Mouse (Mus musculus): ENCODE measurements around the gene Snrk. TPM values are rescaled to one million over a fixed set of nuclear protein-coding genes. Genes with fewer than 3 reads are reported as not detected.
"Not testable (repeated sequence)": the region's sequence is repeated elsewhere in the genome, so short reads cannot be mapped to it uniquely, and the experiment has no call there.

Snrk gene
- polyA plus RNA-seq, 2 experiments from 2014 or later: 21.8 to 29.7 TPM

GRCm38 (mm10) chr9:122145677-122146076, 28.6 kb downstream of the Snrk start:
- no peak for ATAC-seq

DNA sequence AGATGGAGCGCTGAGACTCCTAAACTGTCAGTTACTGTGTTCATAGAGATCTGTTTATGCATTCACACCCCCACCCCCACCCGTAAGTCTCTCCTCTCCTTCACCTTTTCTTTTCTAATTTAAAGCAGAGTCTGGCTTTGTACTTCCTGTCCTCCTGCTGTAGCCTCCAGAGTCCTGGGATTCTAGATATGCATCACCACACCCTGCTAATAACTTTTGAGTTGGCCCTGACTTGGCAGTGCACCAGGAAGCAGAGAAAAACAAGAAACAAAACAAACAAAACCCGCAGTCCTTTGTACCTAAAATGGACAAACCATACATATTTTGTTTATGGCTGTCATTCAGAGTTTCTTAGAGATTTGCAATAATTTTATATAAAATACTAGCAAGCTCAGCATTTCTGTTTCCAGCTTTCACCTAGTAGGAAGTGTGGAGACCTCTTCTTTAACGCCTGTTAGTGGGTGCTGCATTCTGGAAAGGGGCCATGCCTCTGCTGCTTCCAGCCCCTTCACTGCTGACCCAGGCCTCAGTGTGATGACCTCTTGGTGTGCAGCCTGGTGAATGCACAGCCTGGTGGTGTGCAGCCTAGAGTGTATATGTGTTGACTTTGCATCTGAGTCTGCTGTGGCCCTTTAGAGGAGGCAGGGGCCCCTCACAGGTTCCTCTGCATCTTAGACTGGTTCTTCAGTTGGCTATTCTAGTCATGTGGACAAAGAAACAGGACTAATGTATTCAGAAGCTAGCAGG, 29.2 kb downstream of the Snrk start:
- ATAC-seq: no peak

DNA sequence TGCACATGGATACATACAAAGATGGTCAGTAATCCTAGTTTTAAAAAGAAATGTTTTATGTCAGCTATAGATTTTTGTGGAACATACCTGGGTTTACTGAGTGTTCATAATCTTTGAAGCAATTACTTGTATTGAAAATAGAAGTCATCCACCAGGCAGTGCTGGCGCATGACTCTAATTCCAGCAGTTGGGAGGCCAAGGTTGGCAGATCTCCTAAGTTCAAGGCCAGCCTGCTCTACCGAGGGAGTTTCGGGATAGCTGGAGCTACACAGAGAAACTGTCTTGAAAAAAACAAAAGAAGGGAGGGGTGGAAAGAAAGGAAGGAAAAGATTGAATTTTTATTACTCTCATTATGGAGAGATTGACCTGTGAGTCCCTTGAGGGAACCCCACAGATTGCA, 31.3 kb downstream of the Snrk start:
- no peak for ATAC-seq

DNA sequence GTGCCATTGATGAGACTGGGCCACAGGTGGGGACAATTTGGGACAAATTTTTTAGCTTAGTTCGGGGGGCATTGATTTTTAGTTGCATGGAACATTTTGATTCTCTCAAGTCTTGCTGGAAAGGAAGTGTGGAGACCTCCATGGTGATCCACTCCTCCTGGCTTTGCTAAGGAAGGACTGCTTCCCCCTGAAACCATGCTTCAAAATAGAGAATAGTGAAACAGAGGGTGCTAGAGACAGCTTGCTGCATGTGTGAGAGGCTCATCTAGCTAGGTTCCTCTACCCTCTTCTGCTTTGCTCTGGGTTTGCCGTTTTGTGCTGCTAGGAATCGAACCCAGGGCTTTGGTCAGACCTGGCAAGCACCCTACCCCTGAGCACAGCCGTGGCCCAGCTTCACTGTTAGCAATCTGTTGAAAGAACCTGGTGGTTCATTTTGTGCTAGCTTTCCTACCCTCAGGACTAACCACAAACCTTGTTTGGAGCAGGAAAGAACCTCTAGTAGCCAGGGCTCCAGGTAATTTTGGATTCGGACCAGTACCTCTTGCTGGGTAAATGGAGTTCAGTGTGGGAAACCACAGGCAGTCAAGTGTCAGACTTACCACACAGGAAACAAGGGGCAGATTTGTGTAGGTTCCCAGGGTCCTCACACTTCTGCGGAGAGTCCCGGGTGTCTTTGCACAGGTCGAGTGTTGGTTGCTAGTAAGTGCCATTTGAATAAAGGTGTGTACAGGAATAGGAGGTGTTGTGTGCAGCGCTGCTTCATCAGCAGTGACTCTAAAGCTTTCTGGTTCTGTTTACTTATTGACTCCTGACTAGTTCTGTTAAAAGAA, 33.1 kb downstream of the Snrk start:
- peak; percentile 81 for ATAC-seq

DNA sequence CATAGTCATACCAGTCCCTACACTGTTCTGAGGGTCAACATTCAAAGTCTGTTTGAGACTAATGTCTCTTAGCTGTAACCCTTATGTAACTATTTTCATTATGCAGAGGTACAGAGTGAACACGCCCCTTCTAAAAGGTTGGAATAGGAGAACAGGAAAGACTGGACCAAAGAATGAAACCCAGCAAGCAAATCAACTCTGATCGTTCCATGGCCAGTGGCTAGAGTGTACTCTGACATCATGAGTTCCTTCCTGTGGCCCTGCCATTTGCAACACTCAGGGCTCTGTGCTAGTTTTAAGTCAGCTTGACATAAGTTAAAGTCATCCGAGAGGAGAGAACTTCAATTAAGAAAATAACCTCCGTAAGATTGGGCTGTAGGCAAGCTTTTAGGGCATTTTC, 35.0 kb downstream of the Snrk start:
- ATAC-seq: no peak

DNA sequence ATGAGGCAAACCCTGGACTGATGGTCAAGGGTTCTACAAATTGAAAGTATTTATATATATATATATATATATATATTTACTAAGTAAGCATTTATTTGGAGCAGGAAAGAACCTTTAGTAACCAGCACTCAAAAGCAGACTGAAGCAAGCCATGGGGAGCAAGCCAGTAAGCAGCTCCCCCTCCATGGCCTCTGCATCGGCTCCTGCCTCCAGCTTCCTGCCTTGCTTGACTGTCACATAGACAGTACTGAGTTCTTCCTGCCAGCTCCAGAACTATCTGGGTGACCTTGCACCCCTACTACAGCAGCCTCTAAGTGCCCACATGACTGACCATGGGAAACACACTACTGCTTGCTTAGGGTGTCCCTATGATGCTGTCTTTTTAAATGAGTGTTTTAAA, 35.4 kb downstream of the Snrk start:
- ATAC-seq: no peak

- no peak for ATAC-seq
Observed at GRCm38 (mm10) chr9:122153436-122153835, 36.4 kb downstream of the Snrk start.

DNA sequence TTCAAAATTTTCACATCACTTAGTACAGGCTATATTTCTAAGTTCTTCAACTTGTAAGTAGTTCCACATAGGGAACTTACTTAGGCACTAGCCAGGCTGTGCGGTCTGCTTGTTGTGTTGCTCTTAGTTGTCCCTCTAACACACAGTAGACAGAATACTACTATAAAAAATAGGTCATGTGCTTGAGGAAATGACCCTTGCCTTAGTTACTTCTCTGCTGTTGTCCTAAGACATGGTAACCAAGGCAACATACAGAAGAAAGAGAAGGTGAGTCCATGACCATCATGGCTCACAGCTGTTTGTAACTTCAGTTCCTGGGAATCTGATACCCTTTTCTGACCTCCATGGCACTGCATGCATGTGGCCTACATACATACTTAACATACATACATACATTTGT, 38.1 kb downstream of the Snrk start:
- no peak for ATAC-seq

DNA sequence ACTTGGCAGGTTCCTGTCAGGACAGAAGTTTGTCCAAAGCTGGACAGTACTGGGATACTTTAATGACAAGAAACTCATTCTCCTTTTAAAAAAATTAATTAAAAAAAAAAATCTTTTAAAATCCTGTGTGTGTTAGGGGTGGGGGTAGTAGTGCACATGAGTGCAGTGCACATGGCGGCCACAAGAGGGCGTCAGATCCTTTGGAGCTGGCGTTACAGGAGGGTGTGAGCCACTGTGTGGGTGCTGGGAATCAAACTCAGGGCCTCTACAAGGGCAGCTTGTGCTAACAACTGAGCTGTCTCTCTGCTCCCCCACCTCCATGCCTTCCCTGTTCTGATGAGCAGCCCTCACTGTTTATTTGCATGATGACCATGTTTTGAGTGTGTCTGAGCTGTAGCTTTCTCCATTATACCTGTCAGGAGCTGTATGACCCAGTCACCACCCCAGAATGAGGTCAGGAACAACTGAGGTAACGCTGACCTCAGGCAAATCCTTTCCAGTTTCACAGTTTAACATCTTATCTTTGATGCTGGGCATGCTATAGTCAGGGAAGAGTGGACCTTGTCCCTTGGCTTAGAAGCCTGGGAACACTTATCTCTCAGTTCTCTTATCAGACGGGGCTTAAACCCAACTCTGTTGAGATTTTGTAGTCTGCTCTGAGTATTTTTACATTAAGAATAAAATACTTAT, 39.5 kb downstream of the Snrk start:
- no peak for ATAC-seq

DNA sequence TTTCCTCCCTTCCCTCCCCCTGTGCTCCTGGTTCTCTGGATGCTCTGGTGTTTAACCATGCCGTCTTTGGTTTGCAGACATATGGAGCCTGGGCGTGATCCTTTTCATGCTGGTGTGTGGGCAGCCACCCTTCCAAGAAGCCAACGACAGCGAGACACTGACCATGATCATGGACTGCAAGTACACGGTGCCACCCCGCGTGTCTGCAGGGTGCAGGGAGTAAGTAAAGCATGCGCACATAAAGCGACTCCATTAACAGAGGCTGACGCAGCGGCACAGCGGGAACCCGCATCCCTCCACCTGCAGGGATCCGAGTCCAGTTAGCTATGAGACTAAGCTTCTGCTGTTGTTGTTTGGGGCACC, 40.0 kb downstream of the Snrk start:
- ATAC-seq: no peak

GRCm38 (mm10) chr9:122164535-122164934, 47.5 kb downstream of the Snrk start:
- ATAC-seq: no peak

DNA sequence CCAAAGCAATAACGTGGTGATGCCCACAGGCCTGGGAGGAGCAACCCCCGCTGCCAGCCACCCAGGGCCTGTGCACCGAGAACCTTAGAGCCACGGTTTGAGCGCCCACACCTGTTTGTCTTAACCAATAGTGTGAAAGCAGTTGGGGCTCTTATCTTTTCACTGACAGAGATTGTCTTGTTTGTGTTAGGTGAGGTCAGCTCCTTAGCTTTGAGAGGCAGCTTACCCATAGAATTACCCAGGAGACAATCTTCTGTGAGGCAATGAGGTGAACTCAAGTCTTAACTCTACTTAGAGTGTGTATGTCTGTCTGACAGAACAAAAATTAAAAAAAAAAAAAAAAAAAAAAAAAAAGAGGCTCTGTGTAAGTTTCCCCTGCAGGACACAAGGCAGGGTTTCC, 50.7 kb downstream of the Snrk start:
- not testable (repeated sequence) for ATAC-seq

- ATAC-seq: no peak
Observed at GRCm38 (mm10) chr9:122169901-122170300, 52.8 kb downstream of the Snrk start.

- no peak for ATAC-seq
Observed at GRCm38 (mm10) chr9:122172612-122173186, 55.6 kb downstream of the Snrk start.

DNA sequence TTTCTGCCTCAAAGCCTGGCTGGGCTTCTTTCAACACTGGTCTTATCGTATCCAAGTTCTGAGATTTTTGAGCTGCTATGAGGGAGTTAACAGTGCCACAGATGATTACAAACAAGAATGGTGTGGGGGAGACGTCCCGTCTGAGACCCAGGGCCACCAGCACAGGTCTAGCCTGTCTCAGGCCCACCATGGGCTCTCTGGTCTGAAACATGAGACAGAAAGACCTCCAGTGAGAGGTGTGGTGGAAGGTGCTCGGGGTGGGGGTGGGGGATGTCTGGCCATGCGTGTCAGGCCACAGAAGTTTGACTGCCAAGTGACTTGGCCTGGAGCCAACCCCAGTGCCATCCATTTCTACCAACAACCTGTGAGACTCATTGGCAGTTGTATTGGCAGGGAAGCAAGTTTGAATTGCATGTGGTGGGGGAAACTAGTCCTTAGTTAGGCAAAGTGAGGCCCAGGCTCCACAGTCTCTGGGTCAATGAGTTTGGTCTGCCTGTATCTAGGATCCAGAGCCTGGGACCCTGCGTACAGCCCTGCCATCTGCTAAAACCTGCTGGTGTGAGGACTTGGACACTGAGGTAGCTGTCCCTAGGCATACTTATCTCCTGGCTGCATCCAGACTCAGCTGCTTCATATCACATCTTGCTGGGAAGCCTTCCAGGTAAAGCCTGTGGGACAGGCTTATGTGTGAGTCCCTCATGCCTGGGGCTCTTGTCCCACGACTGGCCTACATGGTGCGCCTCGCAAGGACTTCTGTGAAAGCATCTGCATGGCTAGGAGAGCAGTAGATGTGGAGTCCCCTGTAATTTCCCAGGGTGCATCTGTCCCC, 56.6 kb downstream of the Snrk start:
- no peak for ATAC-seq

GRCm38 (mm10) chr9:122174723-122175122, 57.7 kb downstream of the Snrk start:
- no peak for ATAC-seq

DNA sequence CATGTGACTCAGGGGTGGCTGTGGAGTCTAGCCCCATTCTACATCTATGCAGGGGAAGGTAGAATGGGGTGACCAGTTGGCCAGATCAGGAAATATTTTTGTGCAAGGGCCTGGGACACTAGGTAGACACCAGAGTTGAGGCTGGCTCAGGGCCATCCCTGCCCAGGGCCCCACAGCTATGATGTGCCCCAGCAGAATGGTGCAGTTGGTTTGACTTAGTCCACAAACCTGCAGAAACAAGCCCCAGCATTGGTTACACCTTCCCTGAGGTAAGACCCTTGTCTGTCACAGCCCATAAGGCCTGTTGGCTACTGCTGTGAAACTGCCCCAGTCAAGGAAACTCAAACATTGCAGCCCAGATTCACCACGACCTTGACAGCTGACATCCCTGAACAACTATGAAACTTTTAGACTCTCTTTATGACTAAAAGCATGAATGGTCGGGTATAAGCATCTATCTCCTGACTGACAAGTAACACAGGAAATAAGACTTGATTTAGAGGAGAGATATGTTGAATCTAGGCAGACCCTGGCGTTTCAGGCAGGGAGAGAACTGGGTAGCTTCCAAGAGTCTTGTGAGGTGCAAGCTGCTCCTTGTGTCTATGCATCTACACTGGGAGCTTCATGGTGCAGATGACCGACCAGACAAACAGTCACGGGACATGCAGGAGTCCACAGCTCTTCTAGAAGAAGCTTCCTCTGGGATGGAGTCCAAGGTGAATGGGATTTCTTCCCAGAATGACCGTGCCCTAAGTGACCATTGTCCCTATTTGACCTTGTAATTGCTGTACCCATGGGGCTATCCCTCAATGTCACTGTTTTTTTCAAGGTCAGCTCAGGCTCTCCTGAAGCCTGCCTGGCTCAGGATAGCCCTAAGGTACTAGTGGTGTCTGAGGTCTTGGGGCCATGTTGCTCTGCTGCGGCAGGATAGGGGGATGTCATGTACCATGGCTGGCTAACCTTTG, 60.5 kb downstream of the Snrk start:
- ATAC-seq: peak; percentile 62

GRCm38 (mm10) chr9:122178427-122178826, 61.4 kb downstream of the Snrk start:
- no peak for ATAC-seq

GRCm38 (mm10) chr9:122180105-122180504, 63.0 kb downstream of the Snrk start:
- no peak for ATAC-seq

DNA sequence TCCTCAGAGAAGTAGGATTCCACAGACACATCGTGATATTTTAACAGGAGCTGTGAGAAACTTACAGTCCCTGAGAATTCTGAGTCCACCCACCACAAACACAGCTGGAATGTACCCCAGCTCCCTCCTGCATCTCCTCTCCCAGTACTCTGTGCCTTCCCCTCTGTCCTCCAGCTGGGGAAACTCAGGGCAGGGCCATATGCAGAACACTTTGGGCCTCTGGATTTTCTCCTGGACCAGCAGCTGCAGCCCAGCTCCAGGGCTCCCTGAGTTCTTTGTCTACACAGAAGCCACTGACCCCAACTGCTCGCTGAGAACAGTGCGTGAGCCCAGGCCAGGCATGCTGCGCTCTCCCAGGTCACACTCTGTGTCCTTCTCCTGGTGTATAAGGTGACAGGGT, 66.0 kb downstream of the Snrk start:
- no peak for ATAC-seq

DNA sequence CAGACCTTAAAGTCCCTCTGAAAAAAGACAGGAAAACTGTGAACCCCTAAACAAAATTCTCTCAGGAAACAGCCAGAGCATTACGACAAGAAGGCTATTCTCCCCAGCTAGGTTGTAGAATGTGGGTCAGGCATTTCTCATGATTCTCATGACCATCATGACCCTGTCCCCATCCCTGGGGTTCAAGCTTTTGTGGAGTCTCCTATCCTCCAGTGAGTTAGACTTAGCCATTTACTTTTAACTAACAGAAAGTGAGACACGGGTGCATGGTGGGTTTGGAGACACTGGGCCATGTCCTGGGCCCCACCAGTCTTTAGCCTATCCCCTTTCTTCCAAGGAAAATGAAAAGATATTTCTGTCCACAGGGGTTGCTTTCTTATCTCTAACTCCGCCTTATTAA, 67.3 kb downstream of the Snrk start:
- no peak for ATAC-seq

Data from CD4-positive, CD25-positive, alpha-beta regulatory T cell, adult 4 months (primary cell).